Mouse (Mus musculus) bone marrow, adult 2 months (tissue): ENCODE results near the gene Slc6a1.

Source experiments
- CTCF ChIP-seq: fragments of 200-500 bp; IDR thresholded peaks from 2 replicates; pipeline ENCODE4 v1.5.1; 2011; ENCODE audit warnings: low read length, control low read depth; ENCODE audit not compliant: control insufficient read depth, insufficient read depth
- POLR2A ChIP-seq: fragments of 200-500 bp; IDR thresholded peaks from 2 replicates; pipeline ENCODE4 v1.6.1; 2011; ENCODE audit warnings: low read depth, mild to moderate bottlenecking, control low read depth, low read length, borderline replicate concordance; ENCODE audit not compliant: control insufficient read depth

GRCm38 (mm10) chr6:114283278-114283770, 889 bp downstream of the Slc6a1 start:
- no peak for TF ChIP-seq CTCF
- no peak for TF ChIP-seq POLR2A
